Mouse (Mus musculus) CH12.LX (cell line): ENCODE data around the gene Nat10. TPM values are rescaled to one million over a fixed set of nuclear protein-coding genes. Genes with fewer than 3 reads are reported as not detected.

Experiments used
- DNase-seq: peaks from one replicate; pipeline ENCODE4 v3.0.0-alpha.2; 2013; ENCODE audit errors: extremely low read depth
- H3K27ac ChIP-seq: 2 replicates; pipeline ENCODE4 v1.5.1; 2012; ENCODE audit warnings: low read depth, mild to moderate bottlenecking, control low read depth, moderate library complexity; ENCODE audit not compliant: insufficient read depth
- H3K27me3 ChIP-seq: replicated peaks from 2 replicates; pipeline ENCODE3; 2012; ENCODE audit warnings: inconsistent platforms
- H3K36me3 ChIP-seq, 2 experiments: replicated peaks in 1 of 2; 2 replicates each; pipeline versions ENCODE3 to v1.6.1; 2012; ENCODE audit warnings: inconsistent platforms in 1 of 2, low read length in 1 of 2, mild to moderate bottlenecking in 1 of 2, mixed read lengths in 1 of 2, moderate library complexity in 1 of 2; ENCODE audit not compliant: control insufficient read depth in 1 of 2, insufficient read depth in 1 of 2
- H3K4me1 ChIP-seq, 2 experiments: 2 replicates each; pipeline ENCODE4 v1.6.1; 2012; ENCODE audit warnings: inconsistent platforms in 1 of 2, moderate library complexity in 1 of 2; ENCODE audit not compliant: insufficient read depth in 2 of 2, control insufficient read depth in 1 of 2
- H3K4me2 ChIP-seq: 2 replicates; pipeline ENCODE4 v1.6.1; 2012; ENCODE audit warnings: low read depth, mild to moderate bottlenecking, control low read depth; ENCODE audit not compliant: poor library complexity, insufficient read depth, severe bottlenecking
- H3K4me3 ChIP-seq, 3 experiments: fragments of 150-350 bp in 1 of 3; sonication (generic) in 1 of 3; replicated peaks in 1 of 3; 2 replicates each; pipeline versions ENCODE3 to v1.5.1; 2011 to 2012; ENCODE audit warnings: low read depth in 2 of 3, low read length in 2 of 3, mild to moderate bottlenecking in 2 of 3, moderate library complexity in 2 of 3, control low read depth in 1 of 3, improper control_type of control experiment in 1 of 3, inconsistent platforms in 1 of 3, mixed read lengths in 1 of 3; ENCODE audit not compliant: poor library complexity in 1 of 3
- H3K79me2 ChIP-seq: replicated peaks from 2 replicates; pipeline ENCODE4 v1.6.1; 2012; ENCODE audit warnings: mild to moderate bottlenecking, moderate library complexity; ENCODE audit not compliant: control insufficient read depth, poor library complexity, insufficient read depth, severe bottlenecking; ENCODE audit errors: extremely low read depth
- H3K9ac ChIP-seq: 2 replicates; pipeline ENCODE4 v1.6.1; 2012; ENCODE audit warnings: low read depth, mild to moderate bottlenecking, control low read depth, moderate library complexity; ENCODE audit not compliant: insufficient read depth
- H3K9me3 ChIP-seq: replicated peaks from 2 replicates; pipeline ENCODE3; 2012; ENCODE audit warnings: low read length, inconsistent platforms, mixed read lengths
- BHLHE40 ChIP-seq: IDR thresholded peaks from 2 replicates; pipeline ENCODE4 v1.6.1; 2011; ENCODE audit warnings: mild to moderate bottlenecking, low read depth, low read length, improper control_type of control experiment
- CHD1 ChIP-seq: IDR thresholded peaks from 2 replicates; pipeline ENCODE4 v1.6.1; 2012; ENCODE audit warnings: low read depth, low read length, improper control_type of control experiment, inconsistent platforms
- CHD2 ChIP-seq: IDR thresholded peaks from 2 replicates; pipeline ENCODE4 v1.6.1; 2011; ENCODE audit warnings: low read length, improper control_type of control experiment
- CTCF ChIP-seq, 2 experiments: IDR thresholded peaks in 1 of 2; conservative IDR thresholded peaks in 1 of 2; 2 replicates each; pipeline ENCODE4 v1.5.1; 2011 to 2012; ENCODE audit warnings: low read depth in 2 of 2, low read length in 2 of 2, improper control_type of control experiment in 1 of 2, inconsistent platforms in 1 of 2, mild to moderate bottlenecking in 1 of 2, moderate library complexity in 1 of 2
- E2F4 ChIP-seq: IDR thresholded peaks from 2 replicates; pipeline ENCODE4 v1.6.1; 2011; ENCODE audit warnings: low read depth, low read length, improper control_type of control experiment; ENCODE audit not compliant: insufficient replicate concordance
- ELF1 ChIP-seq: IDR thresholded peaks from 2 replicates; pipeline ENCODE4 v1.6.1; 2014; ENCODE audit warnings: low read depth, mild to moderate bottlenecking, inconsistent platforms, low read length, improper control_type of control experiment
- EP300 ChIP-seq: IDR thresholded peaks from 2 replicates; pipeline ENCODE4 v1.6.1; 2011; ENCODE audit warnings: low read length, improper control_type of control experiment
- ETS1 ChIP-seq: conservative IDR thresholded peaks from 2 replicates; pipeline ENCODE4 v1.6.1; 2012; ENCODE audit warnings: low read depth, mild to moderate bottlenecking, inconsistent platforms, low read length, improper control_type of control experiment, moderate library complexity
- GABPA ChIP-seq: IDR thresholded peaks from 2 replicates; pipeline ENCODE4 v1.6.1; 2012; ENCODE audit warnings: low read depth, low read length, improper control_type of control experiment, inconsistent platforms; ENCODE audit not compliant: insufficient replicate concordance
- HCFC1 ChIP-seq: IDR thresholded peaks from 2 replicates; pipeline ENCODE4 v1.6.1; 2012; ENCODE audit warnings: low read depth, mild to moderate bottlenecking, inconsistent platforms, low read length, improper control_type of control experiment
- IRF4 ChIP-seq: IDR thresholded peaks from 2 replicates; pipeline ENCODE4 v1.6.1; 2014; ENCODE audit warnings: low read depth, mild to moderate bottlenecking, inconsistent platforms, low read length, improper control_type of control experiment
- JUN ChIP-seq: IDR thresholded peaks from 2 replicates; pipeline ENCODE4 v1.6.1; 2011; ENCODE audit warnings: low read depth, mild to moderate bottlenecking, low read length, improper control_type of control experiment, moderate library complexity; ENCODE audit not compliant: insufficient read depth
- JUND ChIP-seq: conservative IDR thresholded peaks from 2 replicates; pipeline ENCODE4 v1.6.1; 2011; ENCODE audit warnings: low read depth, low read length, improper control_type of control experiment
- KAT2A ChIP-seq: IDR thresholded peaks from 2 replicates; pipeline ENCODE4 v1.6.1; 2012; ENCODE audit warnings: low read length, improper control_type of control experiment, inconsistent platforms; ENCODE audit not compliant: insufficient replicate concordance
- MAFK ChIP-seq: IDR thresholded peaks from 2 replicates; pipeline ENCODE4 v1.6.1; 2011; ENCODE audit warnings: low read length, improper control_type of control experiment; ENCODE audit not compliant: insufficient replicate concordance
- MAX ChIP-seq: IDR thresholded peaks from 2 replicates; pipeline ENCODE4 v1.6.1; 2011; ENCODE audit warnings: low read length, improper control_type of control experiment
- MAZ ChIP-seq: IDR thresholded peaks from 2 replicates; pipeline ENCODE4 v1.6.1; 2012; ENCODE audit warnings: low read depth, mild to moderate bottlenecking, inconsistent platforms, low read length, improper control_type of control experiment, moderate library complexity
- MEF2A ChIP-seq: IDR thresholded peaks from 2 replicates; pipeline ENCODE4 v1.6.1; 2014; ENCODE audit warnings: low read depth, mild to moderate bottlenecking, inconsistent platforms, low read length, improper control_type of control experiment, borderline replicate concordance
- MXI1 ChIP-seq: IDR thresholded peaks from 2 replicates; pipeline ENCODE4 v1.6.1; 2011; ENCODE audit warnings: mild to moderate bottlenecking, low read depth, low read length, improper control_type of control experiment
- MYC ChIP-seq: IDR thresholded peaks from 2 replicates; pipeline ENCODE4 v1.6.1; 2011; ENCODE audit warnings: low read depth, mild to moderate bottlenecking, improper control_type of control experiment, low read length
- NELFE ChIP-seq: IDR thresholded peaks from 2 replicates; pipeline ENCODE4 v1.6.1; 2011; ENCODE audit warnings: low read depth, low read length, improper control_type of control experiment
- NRF1 ChIP-seq: IDR thresholded peaks from 2 replicates; pipeline ENCODE4 v1.6.1; 2014; ENCODE audit warnings: low read depth, mild to moderate bottlenecking, inconsistent platforms, low read length, improper control_type of control experiment, moderate library complexity
- PAX5 ChIP-seq: IDR thresholded peaks from 2 replicates; pipeline ENCODE4 v1.6.1; 2012; ENCODE audit warnings: low read length, inconsistent platforms, mixed read lengths
- POLR2A ChIP-seq: IDR thresholded peaks from 2 replicates; pipeline ENCODE4 v1.6.1; 2011; ENCODE audit warnings: low read depth, mild to moderate bottlenecking, improper control_type of control experiment, low read length
- POLR2AphosphoS2 ChIP-seq: IDR thresholded peaks from 2 replicates; pipeline ENCODE4 v1.6.1; 2011; ENCODE audit warnings: low read depth, low read length, improper control_type of control experiment
- RAD21 ChIP-seq: IDR thresholded peaks from 2 replicates; pipeline ENCODE4 v1.6.1; 2011; ENCODE audit warnings: low read depth, mild to moderate bottlenecking, low read length, improper control_type of control experiment, moderate library complexity
- RCOR1 ChIP-seq: conservative IDR thresholded peaks from 2 replicates; pipeline ENCODE4 v1.6.1; 2012; ENCODE audit warnings: low read depth, mild to moderate bottlenecking, inconsistent platforms, low read length, improper control_type of control experiment
- SIN3A ChIP-seq: IDR thresholded peaks from 2 replicates; pipeline ENCODE4 v1.6.1; 2012; ENCODE audit warnings: low read length, improper control_type of control experiment, inconsistent platforms
- SMC3 ChIP-seq: IDR thresholded peaks from 2 replicates; pipeline ENCODE4 v1.6.1; 2011; ENCODE audit warnings: low read depth, low read length, improper control_type of control experiment
- TBP ChIP-seq: conservative IDR thresholded peaks from 2 replicates; pipeline ENCODE4 v1.6.1; 2011; ENCODE audit warnings: low read depth, low read length, improper control_type of control experiment
- TCF12 ChIP-seq: IDR thresholded peaks from 2 replicates; pipeline ENCODE4 v1.6.1; 2014; ENCODE audit warnings: low read depth, mild to moderate bottlenecking, inconsistent platforms, low read length, improper control_type of control experiment
- UBTF ChIP-seq: IDR thresholded peaks from 2 replicates; pipeline ENCODE4 v1.6.1; 2012; ENCODE audit warnings: low read depth, mild to moderate bottlenecking, inconsistent platforms, low read length, improper control_type of control experiment, moderate library complexity
- USF1 ChIP-seq: IDR thresholded peaks from 2 replicates; pipeline ENCODE4 v1.6.1; 2014; ENCODE audit warnings: low read depth, mild to moderate bottlenecking, inconsistent platforms, low read length, improper control_type of control experiment
- USF2 ChIP-seq: conservative IDR thresholded peaks from 2 replicates; pipeline ENCODE4 v1.6.1; 2011; ENCODE audit warnings: low read depth, low read length, improper control_type of control experiment
- ZC3H11A ChIP-seq: IDR thresholded peaks from 2 replicates; pipeline ENCODE4 v1.6.1; 2012; ENCODE audit warnings: low read depth, mild to moderate bottlenecking, inconsistent platforms, low read length, improper control_type of control experiment
- ZKSCAN1 ChIP-seq: IDR thresholded peaks from 2 replicates; pipeline ENCODE4 v1.6.1; 2012; ENCODE audit warnings: low read depth, inconsistent platforms, low read length, improper control_type of control experiment, borderline replicate concordance
- ZMIZ1 ChIP-seq: IDR thresholded peaks from 2 replicates; pipeline ENCODE4 v1.6.1; 2012; ENCODE audit warnings: low read depth, mild to moderate bottlenecking, inconsistent platforms, low read length, improper control_type of control experiment
- ZNF384 ChIP-seq: IDR thresholded peaks from 2 replicates; pipeline ENCODE4 v1.6.1; 2012; ENCODE audit warnings: low read depth, low read length, improper control_type of control experiment, inconsistent platforms
- dilution Hi-C: fragments of 300-500 bp; cut with MboI; formaldehyde crosslinking; loops from 2 replicates; pipeline ENCODE4 v1.14.3; 2020; ENCODE audit warnings: low sequenced_read_pairs; ENCODE audit not compliant: extremely low pct_unique_long_range_greater_than_20kb, extremely low pct_ligation_motif_present
- in situ Hi-C: fragments of 300-500 bp; cut with MboI; formaldehyde crosslinking; loops from 3 replicates; pipeline ENCODE4 v1.14.3; 2019; ENCODE audit warnings: low sequenced_read_pairs, low pct_ligation_motif_present, low pct_unique_long_range_greater_than_20kb, mixed read lengths
- polyA plus RNA-seq: library from polyadenylated mRNA; unstranded; fragments of >175 nt; gene quantifications from 2 replicates; pipeline ENCODE4 v1.2.1, GENCODE M21; 2012; ENCODE audit warnings: low read depth; ENCODE audit not compliant: insufficient read length
- total RNA-seq, 2 experiments: library from RNA; depleted of rRNA; stranded (reverse); fragments of 300-350 nt in 1 of 2; fragments of >200 nt in 1 of 2; gene quantifications; 2 replicates each; pipeline ENCODE4 v1.2.3; 2012 to 2014

The Nat10 gene
- total and polyA plus RNA-seq, 3 experiments = 31.0 to 83.6 (median 36.0) TPM

DNA sequence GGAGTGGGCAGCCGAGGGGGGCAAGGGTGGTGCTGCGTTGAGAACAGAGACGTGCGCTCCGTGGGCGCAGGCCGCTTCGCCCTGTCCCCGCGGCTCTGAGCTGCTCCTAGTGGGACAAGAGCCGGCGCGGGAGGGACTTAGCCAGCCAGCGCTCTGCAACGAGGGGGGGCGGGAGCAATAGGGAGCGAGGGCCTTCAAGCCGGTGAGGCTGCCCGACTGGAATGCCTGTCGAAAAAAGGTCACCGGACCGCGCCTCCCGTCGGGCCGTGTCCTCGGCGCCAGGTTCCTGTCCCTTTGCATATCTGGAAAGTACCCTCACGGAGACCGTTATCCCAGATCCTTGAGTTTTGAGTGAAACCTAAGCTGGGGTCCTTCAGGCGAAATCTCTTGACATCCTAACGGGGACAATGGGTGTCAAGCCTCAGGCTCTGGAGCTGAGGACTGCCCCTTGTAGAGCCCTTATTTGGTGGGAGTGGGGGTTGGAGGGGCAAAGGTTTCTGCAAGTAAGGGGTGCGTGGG is 36.5 kb upstream of the Nat10 start, which contains the start of gene Caprin1:
Gene Caprin1 (minus strand): TSS at position 159 of the 519 bp plus-strand sequence.
- Histone ChIP-seq H3K27me3 (no peaks in the 10 kb centered on the region), H3K4me2 (peak within 1 kb of the TSS; percentile 60), H3K79me2 (peaks cover 32% of the 10 kb centered on the region), H3K4me1 (peaks cover 7 to 40% of the 10 kb centered on the region in 2 experiments), H3K27ac (peak within 1 kb of the TSS; percentile 91), H3K9me3 (no peaks in the 10 kb centered on the region), H3K36me3 (peaks cover 9 to 20% of the 10 kb centered on the region in 2 experiments), H3K9ac (peak within 1 kb of the TSS; percentile 99), H3K4me3 (peak within 1 kb of the TSS; percentile 76 to 84 (median 82))
- dilution Hi-C loops = no loop called here
- DNase-seq = peak; percentile 88
- TF ChIP-seq ZKSCAN1 (no peak), BHLHE40 (no peak), TBP (0 out of 2 replicates have a peak, but pooled peaks have one; percentile 46), POLR2A (peak; percentile 72), MAFK (no peak), MYC (no peak), USF2 (no peak), TCF12 (peak; percentile 56), GABPA (no peak), RCOR1 (0 out of 2 replicates have a peak, but pooled peaks have one; percentile 65), NELFE (no peak; the same call in none of the 2 replicates), ZMIZ1 (peak; percentile 67; the same call in 1 of the 2 replicates), E2F4 (no peak), MXI1 (no peak), SIN3A (0 out of 2 replicates have a peak, but pooled peaks have one; percentile 41), JUND (no peak), CHD2 (peak; percentile 79), POLR2AphosphoS2 (no peak), JUN (no peak), IRF4 (no peak), ZNF384 (no peak), PAX5 (no peak), MAZ (peak; percentile 89), CTCF (conservative IDR thresholded peaks at IDR 0.05 in 1 of 2, IDR thresholded peaks at IDR 0.05 in 1 of 2; ENCODE audit: low read depth in 2 of 2, low read length in 2 of 2) (no peak; a peak in 2 of 4 replicates), UBTF (no peak), CHD1 (no peak), EP300 (no peak), MAX (peak; percentile 100), NRF1 (no peak), ELF1 (0 out of 2 replicates have a peak, but pooled peaks have one; percentile 53), KAT2A (0 out of 2 replicates have a peak, but pooled peaks have one; percentile 40), RAD21 (no peak), ETS1 (no peak; the same call in 1 of the 2 replicates), MEF2A (0 out of 2 replicates have a peak, but pooled peaks have one; percentile 40), HCFC1 (peak; percentile 80), SMC3 (no peak), USF1 (no peak), ZC3H11A (no peak)
- in situ Hi-C loops = no loop called here
